Mouse (Mus musculus): ENCODE data around the gene Olfr1261. TPM values are rescaled to one million over a fixed set of nuclear protein-coding genes. Genes with fewer than 3 reads are reported as not detected.

Olfr1261 gene
- total RNA-seq (2021): not detected
- long read RNA-seq, experiment 1: 0 reads
- long read RNA-seq, experiment 2: 0 reads

DNA sequence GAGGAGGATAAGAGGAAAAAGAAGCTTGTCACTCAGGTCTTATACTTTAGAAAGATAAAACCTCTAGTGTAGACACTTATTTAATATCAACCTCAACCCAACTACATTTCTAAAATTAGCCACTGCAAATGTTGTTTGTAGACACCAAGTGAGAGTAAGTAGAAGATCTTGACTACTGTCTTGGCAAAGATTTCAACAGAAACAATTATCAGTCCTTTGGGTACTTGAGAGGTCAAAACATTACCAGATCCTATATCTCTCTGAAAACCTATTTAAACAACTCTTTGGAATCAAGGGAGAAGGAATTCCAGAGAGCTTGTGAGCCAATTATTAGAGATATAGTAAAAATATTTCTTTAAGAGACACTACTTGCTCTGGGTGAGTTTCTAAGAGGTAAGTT, at the start of gene Olfr1261:
Olfr1261 (plus strand) TSS at position 301 of the 400 bp plus-strand sequence.
- TF ChIP-seq CTCF (IDR thresholded peaks at IDR 0.05): no peak
- no peak for DNase-seq (ENCODE audit: extremely low spot score in 1 of 2, low spot score in 2 of 2)
- Histone ChIP-seq H3K27ac (no peak within 1 kb of the TSS), H3K4me3 (no peak within 1 kb of the TSS)
- intact Hi-C loops (cut with DNase I): no loop called here

DNA sequence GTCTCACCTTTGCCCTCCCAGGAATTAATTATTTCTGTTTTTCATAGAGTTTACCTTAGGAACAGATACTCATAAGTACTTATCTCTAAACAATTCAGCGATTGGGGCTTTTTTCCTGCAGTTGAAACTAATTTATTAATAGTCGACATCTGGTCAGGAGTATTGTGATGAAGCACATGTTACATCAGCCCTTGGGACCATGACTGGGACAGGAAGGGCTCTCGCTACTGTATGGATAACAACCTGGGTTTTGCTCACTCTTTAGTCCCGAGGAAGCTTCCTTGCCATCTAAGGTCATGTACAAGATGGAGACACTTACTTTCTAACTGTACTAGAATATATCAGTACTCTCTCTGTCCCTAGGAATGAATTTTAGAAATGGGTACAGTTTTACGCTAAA, 42.5 kb upstream of the Olfr1261 start, which contains the start of gene Olfr1259:
Olfr1259 (minus strand) TSS at position 101 of the 400 bp plus-strand sequence.
- intact Hi-C loops (cut with DNase I): no loop called here
- no peak for DNase-seq (ENCODE audit: extremely low spot score in 1 of 2, low spot score in 2 of 2)
- no peak within 1 kb of the TSS for H3K4me3 ChIP-seq
- no peak for TF ChIP-seq CTCF (IDR thresholded peaks at IDR 0.05)
- no peak within 1 kb of the TSS for H3K27ac ChIP-seq

DNA sequence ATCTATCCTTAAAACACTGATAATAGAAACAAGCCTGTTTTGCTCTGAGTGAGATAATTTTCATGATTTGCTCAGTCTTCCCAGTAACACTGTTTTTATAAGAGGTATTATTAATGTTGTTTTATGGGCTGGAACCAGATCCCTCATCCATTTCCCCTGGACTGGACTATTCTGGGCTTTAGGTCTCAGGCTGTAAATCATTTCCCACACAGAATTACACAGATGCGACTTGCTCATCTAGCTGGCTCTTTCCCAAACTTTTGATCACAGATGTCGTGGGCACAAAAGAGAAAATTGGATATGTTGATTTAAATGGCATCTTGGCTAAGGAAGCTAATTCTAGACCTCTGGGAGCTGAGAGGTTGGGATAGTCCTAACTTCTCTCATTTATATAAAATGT, 16.8 kb upstream of the Olfr1261 start, which contains the start of gene Olfr1260:
Olfr1260 (plus strand) TSS at position 157 of the 400 bp plus-strand sequence.
- intact Hi-C loops (cut with DNase I): no loop called here
- no peak for TF ChIP-seq CTCF (IDR thresholded peaks at IDR 0.05)
- no peak within 1 kb of the TSS for H3K27ac ChIP-seq
- DNase-seq (ENCODE audit: extremely low spot score in 1 of 2, low spot score in 2 of 2): no peak
- no peak within 1 kb of the TSS for H3K4me3 ChIP-seq

DNA sequence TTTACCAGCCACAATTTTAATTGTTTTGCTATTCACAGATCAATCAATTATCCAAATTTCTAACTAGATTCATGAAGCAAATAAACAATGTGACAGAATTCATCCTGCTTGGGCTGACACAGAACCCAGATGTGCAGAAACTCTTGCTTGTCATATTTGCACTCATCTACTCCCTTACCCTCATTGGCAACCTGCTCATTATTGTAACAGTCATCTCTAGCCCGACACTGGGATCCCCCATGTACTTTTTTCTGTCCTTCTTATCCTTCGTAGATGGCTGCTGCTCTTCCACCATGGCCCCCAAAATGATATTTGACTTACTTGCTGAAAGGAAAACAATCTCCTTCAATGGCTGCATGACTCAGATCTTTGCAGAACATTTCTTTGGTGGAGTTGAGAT, 13.3 kb upstream of the Olfr1261 start:
- no peak for DNase-seq (ENCODE audit: extremely low spot score in 1 of 2, low spot score in 2 of 2)
- TF ChIP-seq CTCF (IDR thresholded peaks at IDR 0.05): no peak
- H3K27ac ChIP-seq: no peak overlapping the region
- intact Hi-C loops (cut with DNase I): no loop called here
- no peak overlapping the region for H3K4me3 ChIP-seq

DNA sequence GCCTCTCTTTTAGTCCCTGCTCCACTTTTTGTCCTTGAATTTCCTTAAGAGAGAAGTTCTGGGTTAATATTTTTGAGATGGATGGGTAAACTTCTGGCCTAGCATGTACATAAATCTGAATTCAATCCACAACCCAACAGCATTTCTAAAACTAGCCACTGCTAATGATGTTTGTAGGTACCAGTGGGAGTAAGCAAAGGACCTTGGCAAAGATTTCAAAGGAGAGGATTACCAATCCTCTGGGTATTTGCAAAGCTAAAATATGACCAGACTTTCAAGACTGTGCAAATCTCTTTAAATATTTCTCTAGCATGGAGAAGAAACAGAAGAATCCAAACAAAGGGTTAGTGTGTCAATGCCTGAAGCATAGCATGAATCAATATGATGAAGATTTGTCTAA, 8.8 kb downstream of the Olfr1261 start, which contains the start of gene Olfr1262:
Olfr1262 (plus strand) TSS at position 301 of the 400 bp plus-strand sequence.
- no peak for DNase-seq (ENCODE audit: extremely low spot score in 1 of 2, low spot score in 2 of 2)
- Histone ChIP-seq H3K27ac (no peak within 1 kb of the TSS), H3K4me3 (no peak within 1 kb of the TSS)
- intact Hi-C loops (cut with DNase I): no loop called here
- TF ChIP-seq CTCF (IDR thresholded peaks at IDR 0.05): no peak

DNA sequence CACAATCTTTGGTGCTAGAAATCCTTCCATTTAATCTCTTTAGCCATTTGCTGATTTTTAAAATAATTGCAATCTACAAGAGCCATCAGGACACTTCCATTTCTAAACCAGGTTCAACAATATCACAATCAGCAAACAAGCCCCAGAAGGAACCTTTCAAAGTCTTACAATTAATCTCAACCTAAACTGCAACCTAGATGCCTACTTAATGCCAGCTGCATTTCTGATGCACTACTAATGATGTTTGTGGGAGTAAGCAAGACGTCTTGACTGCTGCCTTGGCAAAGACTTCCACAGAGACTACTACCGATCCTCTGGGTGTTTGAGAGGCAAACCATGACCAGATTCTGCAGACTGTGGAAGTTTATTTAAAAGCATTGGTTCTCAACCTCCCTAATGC, 20.8 kb downstream of the Olfr1261 start, which contains the start of gene Olfr1263:
Olfr1263 (plus strand) TSS at position 301 of the 400 bp plus-strand sequence.
- H3K4me3 ChIP-seq: no peak within 1 kb of the TSS
- no peak for TF ChIP-seq CTCF (IDR thresholded peaks at IDR 0.05)
- intact Hi-C loops (cut with DNase I): no loop called here
- no peak within 1 kb of the TSS for H3K27ac ChIP-seq
- DNase-seq (ENCODE audit: extremely low spot score in 1 of 2, low spot score in 2 of 2): no peak

DNA sequence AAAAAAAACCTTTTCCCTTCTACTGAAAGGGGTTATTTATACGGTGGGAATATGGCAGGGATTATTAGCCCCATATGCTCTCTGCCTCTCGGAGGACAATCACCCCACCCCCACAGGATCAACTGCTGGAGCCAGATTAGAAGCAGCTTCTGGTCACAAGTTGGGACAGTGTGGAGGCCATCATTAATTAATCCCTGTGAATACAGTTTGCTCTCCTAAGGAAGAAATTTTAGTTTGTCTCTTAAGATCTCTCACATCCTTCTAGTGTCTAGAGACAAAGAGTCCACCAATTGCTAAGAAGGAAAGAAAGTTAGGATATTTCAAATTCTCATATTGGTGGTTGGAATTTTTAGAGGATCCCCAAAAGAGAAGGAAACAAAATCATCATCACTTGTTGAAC, 34.5 kb downstream of the Olfr1261 start, which contains the start of gene Olfr1264:
Olfr1264 (minus strand) TSS at position 101 of the 400 bp plus-strand sequence.
- TF ChIP-seq CTCF (IDR thresholded peaks at IDR 0.05): no peak
- intact Hi-C loops (cut with DNase I): no loop called here
- no peak for DNase-seq (ENCODE audit: extremely low spot score in 1 of 2, low spot score in 2 of 2)
- Histone ChIP-seq H3K4me3 (no peak within 1 kb of the TSS), H3K27ac (no peak within 1 kb of the TSS)

DNA sequence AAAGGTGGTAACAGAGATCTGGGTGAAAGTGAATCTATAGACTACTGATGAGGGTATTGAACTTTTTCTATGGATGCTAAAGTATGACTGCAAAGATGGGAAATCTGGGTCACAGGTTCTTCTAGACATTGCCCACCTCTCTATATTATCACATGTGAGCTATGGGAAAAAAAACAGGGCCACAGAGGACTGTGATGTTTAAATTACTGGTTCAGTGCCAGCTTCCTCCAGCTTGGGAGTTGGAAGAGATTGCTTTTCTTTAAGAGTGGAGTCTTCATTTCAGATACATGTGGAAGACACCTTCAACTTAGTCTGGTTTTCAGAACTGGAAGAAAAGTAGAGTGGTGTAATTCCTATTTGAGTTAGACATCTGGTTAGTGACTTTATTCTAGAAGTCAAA, 44.0 kb downstream of the Olfr1261 start, which contains the start of gene Olfr1265:
Olfr1265 (plus strand) TSS at position 301 of the 400 bp plus-strand sequence.
- TF ChIP-seq CTCF (IDR thresholded peaks at IDR 0.05): no peak
- Histone ChIP-seq H3K27ac (no peak within 1 kb of the TSS), H3K4me3 (no peak within 1 kb of the TSS)
- intact Hi-C loops (cut with DNase I): no loop called here
- DNase-seq (ENCODE audit: extremely low spot score in 1 of 2, low spot score in 2 of 2): no peak

Other genes with a start within 250 kb of the Olfr1261 start
- not detected for gene Olfr1253, start 234.1 kb upstream of the Olfr1261 start, total RNA-seq (2021)
- gene Olfr1254, start 197.6 kb upstream of the Olfr1261 start, total RNA-seq (2021): not detected
- gene Olfr1255, start 179.2 kb upstream of the Olfr1261 start, total RNA-seq (2021): not detected
- not detected for gene Olfr1256, start 149.7 kb upstream of the Olfr1261 start, total RNA-seq (2021)
- gene Olfr48, start 143.0 kb upstream of the Olfr1261 start, total RNA-seq (2021): not detected
- gene Olfr1257, start 112.8 kb upstream of the Olfr1261 start, total RNA-seq (2021): not detected
- not detected for gene Olfr1258, start 63.9 kb upstream of the Olfr1261 start, total RNA-seq (2021)
- not detected for gene Olfr1259, start 42.6 kb upstream of the Olfr1261 start, total RNA-seq (2021)
- gene Olfr1260, start 16.9 kb upstream of the Olfr1261 start, total RNA-seq (2021): not detected
- gene Olfr1262, start 8.9 kb downstream of the Olfr1261 start, total RNA-seq (2021): not detected
- not detected for gene Olfr1263, start 20.9 kb downstream of the Olfr1261 start, total RNA-seq (2021)
- not detected for gene Olfr1264, start 34.4 kb downstream of the Olfr1261 start, total RNA-seq (2021)
- gene Olfr1265, start 44.1 kb downstream of the Olfr1261 start, total RNA-seq (2021): not detected
- gene Olfr140, start 72.4 kb downstream of the Olfr1261 start, total RNA-seq (2021): not detected
- gene Olfr1269, start 130.2 kb downstream of the Olfr1261 start, total RNA-seq (2021): not detected
- gene Olfr32, start 151.1 kb downstream of the Olfr1261 start, total RNA-seq (2021): not detected
- gene Olfr1270, start 161.9 kb downstream of the Olfr1261 start, total RNA-seq (2021): not detected
- under 1 TPM; 0.14 TPM for gene Olfr1506, start 233.3 kb downstream of the Olfr1261 start, total RNA-seq (2021)

All from left cerebral cortex, adult 2 months (tissue).